Mouse (Mus musculus): ENCODE data around the gene Txnrd2. TPM values are rescaled to one million over a fixed set of nuclear protein-coding genes. Genes with fewer than 3 reads are reported as not detected.

The Txnrd2 gene
- polyA plus RNA-seq, 1 experiment: not detected

DNA sequence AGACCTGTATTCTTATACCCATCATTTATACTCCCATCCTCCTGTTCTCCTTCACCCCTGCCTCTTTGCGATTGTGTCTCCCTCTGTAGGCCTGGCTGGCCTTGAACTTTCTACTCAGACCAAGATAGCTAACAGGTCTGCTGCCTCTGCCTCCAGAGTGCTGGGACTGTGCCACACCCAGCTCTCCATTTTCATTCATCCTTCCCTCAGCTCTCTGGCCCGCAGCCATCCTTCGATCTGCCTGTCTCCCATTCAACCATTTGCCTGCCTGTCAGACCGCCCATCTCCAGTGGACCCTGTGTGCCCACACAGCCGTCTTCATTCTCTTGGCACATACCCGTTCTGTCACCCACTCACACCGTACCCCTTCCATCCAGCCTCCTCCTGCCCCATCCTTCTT, 42.0 kb upstream of the Txnrd2 start:
- Histone ChIP-seq H3K4me1 (ENCODE audit: control insufficient read depth, insufficient read depth, low read length) (peaks cover 50% of the 10 kb centered on the region), H3K4me3 (ENCODE audit: insufficient read depth, low read depth, low read length) (no peak overlapping the region), H3K27ac (ENCODE audit: insufficient read depth, low read depth, low read length) (no peak overlapping the region)
- WGBS: 63% methylated on average over 7 of the region's 7 CpGs
- no peak for TF ChIP-seq CTCF (IDR thresholded peaks at IDR 0.05; ENCODE audit: insufficient read depth, low read depth, low read length)
- no peak for TF ChIP-seq POLR2A (IDR thresholded peaks at IDR 0.05; ENCODE audit: insufficient read depth, low read depth, low read length)

GRCm38 (mm10) chr16:18384659-18385058, 41.5 kb upstream of the Txnrd2 start:
- TF ChIP-seq POLR2A (IDR thresholded peaks at IDR 0.05; ENCODE audit: insufficient read depth, low read depth, low read length) (no peak), CTCF (IDR thresholded peaks at IDR 0.05; ENCODE audit: insufficient read depth, low read depth, low read length) (no peak)
- Histone ChIP-seq H3K4me1 (ENCODE audit: control insufficient read depth, insufficient read depth, low read length) (peaks cover 46% of the 10 kb centered on the region), H3K27ac (ENCODE audit: insufficient read depth, low read depth, low read length) (no peak overlapping the region), H3K4me3 (ENCODE audit: insufficient read depth, low read depth, low read length) (no peak overlapping the region)
- WGBS: 89% methylated on average over 8 of the region's 8 CpGs

DNA sequence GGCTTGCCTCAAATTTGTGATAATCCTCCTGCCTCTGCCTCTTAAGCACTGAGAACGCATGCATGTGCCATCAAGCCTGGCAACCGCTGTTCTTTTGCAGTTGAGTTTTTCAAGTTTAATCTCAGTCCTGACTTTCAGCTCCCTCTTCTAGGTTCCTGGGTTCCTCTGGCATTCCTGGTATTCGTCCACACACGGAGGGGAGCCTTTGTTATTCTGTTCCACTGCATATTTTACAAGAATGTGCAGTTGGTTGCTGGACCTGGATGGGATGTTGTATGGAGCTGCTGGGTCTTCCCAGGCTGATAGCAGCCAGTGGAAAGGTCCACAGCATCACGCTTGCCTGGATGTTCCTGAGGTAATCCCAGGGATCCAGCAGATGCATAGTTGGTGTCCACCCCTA, 40.8 kb upstream of the Txnrd2 start:
- no peak overlapping the region for H3K4me3 ChIP-seq (ENCODE audit: insufficient read depth, low read depth, low read length)
- 82% methylated on average over 5 of the region's 5 CpGs for WGBS
- TF ChIP-seq CTCF (IDR thresholded peaks at IDR 0.05; ENCODE audit: insufficient read depth, low read depth, low read length) (no peak), POLR2A (IDR thresholded peaks at IDR 0.05; ENCODE audit: insufficient read depth, low read depth, low read length) (no peak)
- no peak overlapping the region for H3K27ac ChIP-seq (ENCODE audit: insufficient read depth, low read depth, low read length)
- peaks cover 49% of the 10 kb centered on the region for H3K4me1 ChIP-seq (ENCODE audit: control insufficient read depth, insufficient read depth, low read length)

- Histone ChIP-seq H3K27ac (ENCODE audit: insufficient read depth, low read depth, low read length) (no peak overlapping the region), H3K4me1 (ENCODE audit: control insufficient read depth, insufficient read depth, low read length) (peaks cover 41% of the 10 kb centered on the region), H3K4me3 (ENCODE audit: insufficient read depth, low read depth, low read length) (no peak overlapping the region)
- 65% methylated on average over 7 of the region's 7 CpGs for WGBS
- TF ChIP-seq POLR2A (IDR thresholded peaks at IDR 0.05; ENCODE audit: insufficient read depth, low read depth, low read length): no peak
- no peak for TF ChIP-seq CTCF (IDR thresholded peaks at IDR 0.05; ENCODE audit: insufficient read depth, low read depth, low read length)
Measured at GRCm38 (mm10) chr16:18386451-18386850, 39.7 kb upstream of the Txnrd2 start.

DNA sequence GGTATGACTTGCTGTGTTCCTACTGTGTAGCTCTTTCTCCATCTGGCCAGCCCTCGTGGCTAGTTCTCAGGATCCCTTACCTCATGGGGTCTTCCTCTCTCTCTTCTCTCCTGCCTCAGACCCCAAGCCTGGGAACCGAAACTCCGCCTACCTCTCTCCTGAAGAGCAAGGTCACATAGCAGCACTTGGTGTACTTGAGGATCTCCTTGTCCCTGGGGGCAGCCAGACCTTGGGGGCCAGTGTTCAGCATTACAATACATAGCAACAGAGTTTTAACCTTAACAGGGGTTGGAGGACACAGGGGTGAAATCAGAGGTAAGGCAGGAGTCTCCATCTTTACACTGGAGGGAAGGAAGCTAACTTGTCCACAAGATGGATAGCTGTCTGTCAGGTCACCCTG, 39.2 kb upstream of the Txnrd2 start:
- Histone ChIP-seq H3K27ac (ENCODE audit: insufficient read depth, low read depth, low read length) (no peak overlapping the region), H3K4me3 (ENCODE audit: insufficient read depth, low read depth, low read length) (no peak overlapping the region), H3K4me1 (ENCODE audit: control insufficient read depth, insufficient read depth, low read length) (peaks cover 36% of the 10 kb centered on the region)
- TF ChIP-seq CTCF (IDR thresholded peaks at IDR 0.05; ENCODE audit: insufficient read depth, low read depth, low read length): no peak
- no peak for TF ChIP-seq POLR2A (IDR thresholded peaks at IDR 0.05; ENCODE audit: insufficient read depth, low read depth, low read length)
- whole genome bisulfite sequencing: 69% methylated on average over 3 of the region's 3 CpGs

- TF ChIP-seq CTCF (IDR thresholded peaks at IDR 0.05; ENCODE audit: insufficient read depth, low read depth, low read length): no peak
- no peak for TF ChIP-seq POLR2A (IDR thresholded peaks at IDR 0.05; ENCODE audit: insufficient read depth, low read depth, low read length)
- WGBS: 46% methylated on average over 7 of the region's 7 CpGs
- Histone ChIP-seq H3K4me3 (ENCODE audit: insufficient read depth, low read depth, low read length) (no peak overlapping the region), H3K4me1 (ENCODE audit: control insufficient read depth, insufficient read depth, low read length) (peaks cover 41% of the 10 kb centered on the region), H3K27ac (ENCODE audit: insufficient read depth, low read depth, low read length) (no peak overlapping the region)
Measured at GRCm38 (mm10) chr16:18387704-18388582, 38.2 kb upstream of the Txnrd2 start.

- Histone ChIP-seq H3K27ac (ENCODE audit: insufficient read depth, low read depth, low read length) (peak overlapping the region; percentile 7; the same call in 1 of the 2 replicates), H3K4me1 (ENCODE audit: control insufficient read depth, insufficient read depth, low read length) (peaks cover 35% of the 10 kb centered on the region), H3K4me3 (ENCODE audit: insufficient read depth, low read depth, low read length) (no peak overlapping the region)
- WGBS: 79% methylated on average over 14 of the region's 14 CpGs
- TF ChIP-seq POLR2A (IDR thresholded peaks at IDR 0.05; ENCODE audit: insufficient read depth, low read depth, low read length) (no peak), CTCF (IDR thresholded peaks at IDR 0.05; ENCODE audit: insufficient read depth, low read depth, low read length) (no peak)
Measured at GRCm38 (mm10) chr16:18388583-18389435, 37.4 kb upstream of the Txnrd2 start.

DNA sequence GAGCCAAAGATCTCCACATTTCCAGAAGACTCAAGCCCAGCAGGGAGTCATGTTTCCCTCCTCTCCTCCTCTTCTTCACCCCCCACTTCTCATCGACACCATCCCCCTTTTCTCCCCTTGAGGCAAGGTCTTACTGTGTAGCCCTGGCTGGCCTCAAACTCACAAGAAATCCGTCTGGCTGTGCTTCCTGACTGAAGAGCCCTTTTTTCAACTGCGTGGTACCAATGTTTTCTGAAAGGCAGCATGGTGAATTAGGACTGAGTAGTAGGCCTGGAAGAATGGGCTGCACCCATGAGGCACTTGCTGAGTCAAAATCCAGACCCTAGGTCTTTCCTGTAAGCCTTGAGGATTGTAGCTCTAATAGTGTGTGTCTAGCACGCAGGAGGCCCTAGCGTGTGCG, 35.8 kb upstream of the Txnrd2 start:
- WGBS: 87% methylated on average over 6 of the region's 6 CpGs
- TF ChIP-seq POLR2A (IDR thresholded peaks at IDR 0.05; ENCODE audit: insufficient read depth, low read depth, low read length) (no peak), CTCF (IDR thresholded peaks at IDR 0.05; ENCODE audit: insufficient read depth, low read depth, low read length) (no peak)
- peaks cover 29% of the 10 kb centered on the region for H3K4me1 ChIP-seq (ENCODE audit: control insufficient read depth, insufficient read depth, low read length)
- no peak overlapping the region for H3K4me3 ChIP-seq (ENCODE audit: insufficient read depth, low read depth, low read length)
- H3K27ac ChIP-seq (ENCODE audit: insufficient read depth, low read depth, low read length): no peak overlapping the region; the same call in 1 of the 2 replicates

GRCm38 (mm10) chr16:18391127-18391526, 35.1 kb upstream of the Txnrd2 start:
- H3K4me1 ChIP-seq (ENCODE audit: control insufficient read depth, insufficient read depth, low read length): peaks cover 34% of the 10 kb centered on the region
- no peak overlapping the region for H3K27ac ChIP-seq (ENCODE audit: insufficient read depth, low read depth, low read length)
- WGBS: 98% methylated on average over 3 of the region's 3 CpGs
- no peak overlapping the region for H3K4me3 ChIP-seq (ENCODE audit: insufficient read depth, low read depth, low read length)
- no peak for TF ChIP-seq CTCF (IDR thresholded peaks at IDR 0.05; ENCODE audit: insufficient read depth, low read depth, low read length)
- TF ChIP-seq POLR2A (IDR thresholded peaks at IDR 0.05; ENCODE audit: insufficient read depth, low read depth, low read length): no peak

All from olfactory bulb, adult 2 months (tissue).